Mouse (Mus musculus): ENCODE results near the gene Krtap4-16. TPM values are rescaled to one million over a fixed set of nuclear protein-coding genes. Genes with fewer than 3 reads are reported as not detected.
"Not testable (repeated sequence)": the region's sequence is repeated elsewhere in the genome, so short reads cannot be mapped to it uniquely, and the experiment has no call there.

The Krtap4-16 gene
- total RNA-seq (2015) (not detected in 2 replicates), total RNA-seq (2017) (not detected in 2 replicates)

GRCm38 (mm10) chr11:99851508-99851907 lies at the start of gene Krtap4-16:
Gene Krtap4-16, minus strand, starts transcription at chr11:99851608.
- no peak for ATAC-seq (replicated peaks; ENCODE audit: poor library complexity)

- not testable (repeated sequence) for ATAC-seq (replicated peaks; ENCODE audit: poor library complexity)
Observed at GRCm38 (mm10) chr11:99878887-99879286, 27.5 kb upstream of the Krtap4-16 start, which contains the start of gene Gm11567. Gene Gm11567, plus strand, starts transcription at chr11:99879187.

GRCm38 (mm10) chr11:99873089-99873488 lies 21.7 kb upstream of the Krtap4-16 start, which contains the start of gene Krtap9-1:
Gene Krtap9-1, plus strand, starts transcription at chr11:99873389.
- ATAC-seq (replicated peaks; ENCODE audit: poor library complexity), result not testable (repeated sequence)

DNA sequence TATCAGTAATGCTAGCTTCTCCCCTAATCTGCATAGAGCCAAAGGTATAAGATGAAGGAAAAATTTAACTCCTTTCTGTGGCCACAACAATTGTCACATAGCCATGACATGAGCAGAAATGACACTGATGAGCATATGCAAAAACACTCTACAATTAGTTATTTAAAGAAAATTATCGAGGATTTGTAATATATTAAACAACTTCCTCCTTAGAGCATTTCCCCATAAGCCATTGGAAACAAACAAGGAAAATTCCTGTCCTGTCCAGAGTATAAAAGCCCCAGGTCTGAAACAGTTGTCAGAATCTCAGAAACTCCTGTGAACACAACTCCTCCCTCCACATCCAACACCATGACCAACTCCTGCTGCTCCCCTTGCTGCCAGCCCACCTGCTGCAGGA lies 12.8 kb upstream of the Krtap4-16 start, which contains the start of gene Gm11559:
Gene Gm11559, plus strand, starts transcription at position 301 of the 400 bp plus-strand sequence.
- not testable (repeated sequence) for ATAC-seq (replicated peaks; ENCODE audit: poor library complexity)

GRCm38 (mm10) chr11:99858761-99859160 lies 7.4 kb upstream of the Krtap4-16 start:
- no peak for ATAC-seq (replicated peaks; ENCODE audit: poor library complexity)

DNA sequence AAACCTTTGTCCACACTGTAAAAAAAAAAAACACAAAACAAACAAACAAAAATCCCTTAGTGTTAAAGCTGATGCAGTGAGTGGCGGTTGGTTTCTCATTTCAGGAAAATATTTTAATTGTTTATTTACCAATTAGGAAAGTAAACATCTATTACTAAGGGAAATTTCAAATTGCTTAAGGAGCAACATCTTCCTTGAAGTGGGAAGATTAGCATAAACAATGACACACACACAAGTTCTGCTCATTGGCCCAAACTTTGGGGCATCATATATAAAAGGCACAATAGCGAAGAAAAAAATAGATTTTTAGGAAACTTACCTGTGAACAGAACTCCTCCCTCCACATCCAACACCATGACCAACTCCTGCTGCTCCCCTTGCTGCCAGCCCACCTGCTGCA lies 6.2 kb upstream of the Krtap4-16 start, which contains the start of gene Gm11568:
Gene Gm11568, plus strand, starts transcription at position 301 of the 400 bp plus-strand sequence.
- ATAC-seq (replicated peaks; ENCODE audit: poor library complexity), result no peak

DNA sequence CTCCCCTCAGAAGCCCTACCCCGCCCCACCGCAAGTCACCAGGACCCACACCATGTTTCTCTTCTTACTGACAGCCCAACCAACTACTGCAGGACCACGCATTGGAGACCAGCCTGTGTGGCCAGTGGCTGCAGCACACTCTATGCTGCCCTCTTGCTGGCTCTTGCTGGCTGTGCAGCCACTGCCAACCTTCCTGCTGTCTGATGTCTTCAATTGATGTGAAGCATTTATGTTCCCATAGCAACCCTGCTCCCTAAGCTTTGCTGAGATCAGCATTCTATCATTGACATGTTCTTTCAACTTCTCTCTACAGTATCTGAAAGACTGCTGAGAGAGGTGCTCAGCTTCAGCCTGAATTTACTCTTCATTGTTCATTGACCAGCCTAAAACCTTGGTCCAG lies 2.7 kb upstream of the Krtap4-16 start:
- ATAC-seq (replicated peaks; ENCODE audit: poor library complexity), result no peak

DNA sequence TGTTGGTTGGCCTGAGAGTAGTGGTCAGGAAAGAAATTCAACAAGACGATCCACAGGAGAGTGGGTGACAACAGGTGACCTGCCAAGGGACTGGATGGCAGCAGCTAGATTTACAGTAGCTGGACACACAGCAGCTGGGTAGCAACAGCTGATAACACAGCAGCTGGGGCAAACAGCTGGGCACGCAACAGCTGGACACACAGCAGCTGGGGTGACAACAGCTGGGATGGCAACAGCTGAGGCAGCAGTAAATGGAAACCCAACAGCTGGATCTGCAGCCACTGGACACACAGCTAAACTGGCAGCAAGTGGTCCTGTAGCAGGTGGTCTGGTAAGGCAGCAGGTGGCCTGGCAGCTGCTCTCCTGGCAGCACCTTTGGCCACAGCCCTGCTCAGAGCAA lies 4.7 kb downstream of the Krtap4-16 start:
- no peak for ATAC-seq (replicated peaks; ENCODE audit: poor library complexity)

- ATAC-seq (replicated peaks; ENCODE audit: poor library complexity), result no peak
Observed at GRCm38 (mm10) chr11:99842185-99842584, 9.2 kb downstream of the Krtap4-16 start.

GRCm38 (mm10) chr11:99837966-99838365 lies 13.4 kb downstream of the Krtap4-16 start, which contains the start of gene 2300003K06Rik:
Gene 2300003K06Rik, minus strand, starts transcription at chr11:99838066.
- ATAC-seq (replicated peaks; ENCODE audit: poor library complexity), result no peak

- ATAC-seq (replicated peaks; ENCODE audit: poor library complexity), result not testable (repeated sequence)
Observed at GRCm38 (mm10) chr11:99815566-99815965, 35.8 kb downstream of the Krtap4-16 start, which contains the start of gene Gm11564. Gene Gm11564, minus strand, starts transcription at chr11:99815666.

- not testable (repeated sequence) for ATAC-seq (replicated peaks; ENCODE audit: poor library complexity)
Observed at GRCm38 (mm10) chr11:99809792-99810191, 41.6 kb downstream of the Krtap4-16 start, which contains the start of gene Krtap4-13. Gene Krtap4-13, minus strand, starts transcription at chr11:99809892.

- ATAC-seq (replicated peaks; ENCODE audit: poor library complexity), result not testable (repeated sequence)
Observed at GRCm38 (mm10) chr11:99804346-99804745, 47.1 kb downstream of the Krtap4-16 start, which contains the start of gene Gm11554. Gene Gm11554, minus strand, starts transcription at chr11:99804446.

Other genes starting within 250 kb of the Krtap4-16 start
Only the 30 nearest of the 38 such genes appear.
- gene Krtap4-7, start 207.5 kb downstream of the Krtap4-16 start, total RNA-seq (2015), result not detected in 2 replicates
- gene Krtap4-7, start 207.5 kb downstream of the Krtap4-16 start, total RNA-seq (2017), result not detected in 2 replicates
- not detected in 2 replicates for gene Gm11555, start 201.4 kb downstream of the Krtap4-16 start, total RNA-seq (2015)
- gene Gm11555, start 201.4 kb downstream of the Krtap4-16 start, total RNA-seq (2017), result not detected in 2 replicates
- not detected in 2 replicates for gene Gm11563, start 192.6 kb downstream of the Krtap4-16 start, total RNA-seq (2015)
- gene Gm11563, start 192.6 kb downstream of the Krtap4-16 start, total RNA-seq (2017), result not detected in 2 replicates
- not detected in 2 replicates for gene Krtap4-6, start 185.6 kb downstream of the Krtap4-16 start, total RNA-seq (2015)
- gene Krtap4-6, start 185.6 kb downstream of the Krtap4-16 start, total RNA-seq (2017), result not detected in 2 replicates
- gene Gm14190, start 160.9 kb downstream of the Krtap4-16 start, total RNA-seq (2015), result not detected in 2 replicates
- gene Gm14190, start 160.9 kb downstream of the Krtap4-16 start, total RNA-seq (2017), result not detected in 2 replicates
- not detected in 2 replicates for gene Gm14180, start 117.3 kb downstream of the Krtap4-16 start, total RNA-seq (2015)
- gene Gm14180, start 117.3 kb downstream of the Krtap4-16 start, total RNA-seq (2017), result not detected in 2 replicates
- gene Gm11595, start 78.7 kb downstream of the Krtap4-16 start, total RNA-seq (2015), result not detected in 2 replicates
- not detected in 2 replicates for gene Gm11595, start 78.7 kb downstream of the Krtap4-16 start, total RNA-seq (2017)
- gene Krtap4-8, start 70.9 kb downstream of the Krtap4-16 start, total RNA-seq (2015), result not detected in 2 replicates
- not detected in 2 replicates for gene Krtap4-8, start 70.9 kb downstream of the Krtap4-16 start, total RNA-seq (2017)
- not detected in 2 replicates for gene Krtap4-9, start 66.4 kb downstream of the Krtap4-16 start, total RNA-seq (2015)
- not detected in 2 replicates for gene Krtap4-9, start 66.4 kb downstream of the Krtap4-16 start, total RNA-seq (2017)
- not detected in 2 replicates for gene Gm11596, start 58.1 kb downstream of the Krtap4-16 start, total RNA-seq (2015)
- gene Gm11596, start 58.1 kb downstream of the Krtap4-16 start, total RNA-seq (2017), result not detected in 2 replicates
- not detected in 2 replicates for gene Gm11569, start 52.7 kb downstream of the Krtap4-16 start, total RNA-seq (2015)
- gene Gm11569, start 52.7 kb downstream of the Krtap4-16 start, total RNA-seq (2017), result not detected in 2 replicates
- not detected in 2 replicates for gene Gm11554, start 47.2 kb downstream of the Krtap4-16 start, total RNA-seq (2015)
- gene Gm11554, start 47.2 kb downstream of the Krtap4-16 start, total RNA-seq (2017), result not detected in 2 replicates
- not detected in 2 replicates for gene Krtap4-13, start 41.7 kb downstream of the Krtap4-16 start, total RNA-seq (2015)
- gene Krtap4-13, start 41.7 kb downstream of the Krtap4-16 start, total RNA-seq (2017), result not detected in 2 replicates
- not detected in 2 replicates for gene Gm11564, start 35.9 kb downstream of the Krtap4-16 start, total RNA-seq (2015)
- not detected in 2 replicates for gene Gm11564, start 35.9 kb downstream of the Krtap4-16 start, total RNA-seq (2017)
- not detected in 2 replicates for gene 2300003K06Rik, start 13.5 kb downstream of the Krtap4-16 start, total RNA-seq (2015)
- gene 2300003K06Rik, start 13.5 kb downstream of the Krtap4-16 start, total RNA-seq (2017), result not detected in 2 replicates
- gene Gm11568, start 6.3 kb upstream of the Krtap4-16 start, total RNA-seq (2015), result not detected in 2 replicates
- gene Gm11568, start 6.3 kb upstream of the Krtap4-16 start, total RNA-seq (2017), result not detected in 2 replicates
- not detected in 2 replicates for gene Gm11559, start 12.9 kb upstream of the Krtap4-16 start, total RNA-seq (2015)
- not detected in 2 replicates for gene Gm11559, start 12.9 kb upstream of the Krtap4-16 start, total RNA-seq (2017)
- gene Krtap9-1, start 21.8 kb upstream of the Krtap4-16 start, total RNA-seq (2015), result not detected in 2 replicates
- not detected in 2 replicates for gene Krtap9-1, start 21.8 kb upstream of the Krtap4-16 start, total RNA-seq (2017)
- not detected in 2 replicates for gene Gm11567, start 27.6 kb upstream of the Krtap4-16 start, total RNA-seq (2015)
- not detected in 2 replicates for gene Gm11567, start 27.6 kb upstream of the Krtap4-16 start, total RNA-seq (2017)
- gene Krtap31-1, start 56.3 kb upstream of the Krtap4-16 start, total RNA-seq (2015), result not detected in 2 replicates
- gene Krtap31-1, start 56.3 kb upstream of the Krtap4-16 start, total RNA-seq (2017), result not detected in 2 replicates
- gene Gm11565, start 63.1 kb upstream of the Krtap4-16 start, total RNA-seq (2015), result not detected in 2 replicates
- not detected in 2 replicates for gene Gm11565, start 63.1 kb upstream of the Krtap4-16 start, total RNA-seq (2017)
- not detected in 2 replicates for gene Krtap31-2, start 84.7 kb upstream of the Krtap4-16 start, total RNA-seq (2015)
- not detected in 2 replicates for gene Krtap31-2, start 84.7 kb upstream of the Krtap4-16 start, total RNA-seq (2017)
- gene Krtap9-5, start 96.9 kb upstream of the Krtap4-16 start, total RNA-seq (2015), result not detected in 2 replicates
- not detected in 2 replicates for gene Krtap9-5, start 96.9 kb upstream of the Krtap4-16 start, total RNA-seq (2017)
- not detected in 2 replicates for gene Krtap29-1, start 127.4 kb upstream of the Krtap4-16 start, total RNA-seq (2015)
- gene Krtap29-1, start 127.4 kb upstream of the Krtap4-16 start, total RNA-seq (2017), result not detected in 2 replicates
- gene Krtap16-1, start 135.0 kb upstream of the Krtap4-16 start, total RNA-seq (2015), result not detected in 2 replicates
- not detected in 2 replicates for gene Krtap16-1, start 135.0 kb upstream of the Krtap4-16 start, total RNA-seq (2017)
- gene Krtap17-1, start 142.4 kb upstream of the Krtap4-16 start, total RNA-seq (2015), result not detected in 2 replicates
- gene Krtap17-1, start 142.4 kb upstream of the Krtap4-16 start, total RNA-seq (2017), result not detected in 2 replicates
- gene Krt33a, start 164.6 kb upstream of the Krtap4-16 start, total RNA-seq (2015), result not detected in 2 replicates
- not detected in 2 replicates for gene Krt33a, start 164.6 kb upstream of the Krtap4-16 start, total RNA-seq (2017)
- not detected in 2 replicates for gene Krt33b, start 178.3 kb upstream of the Krtap4-16 start, total RNA-seq (2015)
- gene Krt33b, start 178.3 kb upstream of the Krtap4-16 start, total RNA-seq (2017), result not detected in 2 replicates
- gene Krt34, start 189.9 kb upstream of the Krtap4-16 start, total RNA-seq (2015), result not detected in 2 replicates
- not detected in 2 replicates for gene Krt34, start 189.9 kb upstream of the Krtap4-16 start, total RNA-seq (2017)
- not detected in 2 replicates for gene Krt31, start 198.9 kb upstream of the Krtap4-16 start, total RNA-seq (2015)
- not detected in 2 replicates for gene Krt31, start 198.9 kb upstream of the Krtap4-16 start, total RNA-seq (2017)

All from megakaryocyte progenitor cell, adult 5-6 weeks (primary cell).